Comparison of ENCODE assay signal across 20 mouse cellular contexts in the genomic region with DNA sequence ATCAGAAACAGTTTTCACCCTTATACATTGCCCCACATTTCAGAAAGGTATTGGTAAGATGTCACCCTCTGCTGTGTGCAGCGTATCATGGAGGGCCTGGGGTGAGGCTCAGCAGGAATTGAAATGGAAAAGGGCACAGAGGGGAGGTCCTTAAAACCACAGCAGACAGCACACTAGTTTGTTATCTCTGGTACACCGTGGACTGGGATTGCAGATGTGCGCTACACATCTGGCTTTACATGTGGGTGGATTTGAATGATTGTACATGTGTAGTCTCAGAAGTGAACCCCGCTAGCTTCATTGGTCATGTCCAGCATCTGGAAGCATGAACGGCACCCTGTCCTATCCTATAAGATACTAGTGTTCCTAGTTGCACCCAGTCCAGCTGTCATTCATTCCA. TPM values are rescaled to one million over a fixed set of nuclear protein-coding genes. Genes with fewer than 3 reads are reported as not detected.
DNase-seq lines count a peak whose midpoint lies in the region; ATAC-seq and TF ChIP-seq lines count a peak whose summit lies in the region.
"Had no signal": no experiment of that assay in that cellular context is flagged by ENCODE, and none has a peak within 500 bp of the region (broad histone marks: within the 10 kb centered on the region; RNA-seq: fewer than 3 reads in every experiment).

No protein-coding gene starts in this region.

- H3K27ac ChIP-seq in heart, embryonic 12.5 days (ENCODE audit: poor library complexity, severe bottlenecking), result no peak overlapping the region
- peak overlapping the region; percentile 91 for H3K27ac ChIP-seq in liver, embryonic 13.5 days
- H3K27ac ChIP-seq in liver, postnatal 0 days (ENCODE audit: low read depth), result no peak overlapping the region
- H3K27ac ChIP-seq: forebrain, embryonic 13.5 days; hindbrain, embryonic 13.5 days; hindbrain, postnatal 0 days had no signal

- no peak for DNase-seq in heart, postnatal 10 days
- DNase-seq in G1E (ENCODE audit: low spot score), result peak; percentile 49
- DNase-seq in liver, embryonic 13.5 days, result peak; percentile 35
- no peak for DNase-seq in liver, postnatal 0 days
- no peak for DNase-seq in cerebellum, postnatal 14 days
- no peak for DNase-seq in lung, postnatal 4 days
- DNase-seq in ovary, adult 18-20 months (ENCODE audit: low spot score), result no peak
- DNase-seq: adrenal gland, adult 2 months; adrenal gland, postnatal 25 days; cerebellum, adult 18-20 months; cerebellum, adult 9-11 months; gastrocnemius, adult 2 months; gastrocnemius, postnatal 25 days; heart, postnatal 4 days had no signal

- intact Hi-C loops in heart, postnatal 10 days (cut with DNase I), result no loop called here

- TF ChIP-seq EP300 in liver, postnatal 0 days (IDR thresholded peaks at IDR 0.05; ENCODE audit: low read depth), result no peak; the same call in 1 of the 2 replicates

- H3K4me2 ChIP-seq in heart, embryonic 12.5 days, result no peak overlapping the region
- 0 out of 2 replicates have a peak overlapping the region, but pooled peaks have one; percentile 52 for H3K4me2 ChIP-seq in liver, embryonic 13.5 days
- no peak overlapping the region for H3K4me2 ChIP-seq in liver, postnatal 0 days (ENCODE audit: low read depth, low read length)
- H3K4me2 ChIP-seq: forebrain, embryonic 13.5 days; hindbrain, embryonic 13.5 days had no signal

- 74% methylated on average over 5 of the region's 5 CpGs for WGBS in heart, embryonic 12.5 days
- 52% methylated on average over 5 of the region's 5 CpGs for WGBS in liver, embryonic 13.5 days (ENCODE audit: insufficient replicate concordance)
- WGBS in liver, postnatal 0 days (ENCODE audit: insufficient replicate concordance), result 60% methylated on average over 5 of the region's 5 CpGs

- H3K27me3 ChIP-seq in heart, embryonic 12.5 days (replicated peaks), result no peaks in the 10 kb centered on the region
- no peaks in the 10 kb centered on the region for H3K27me3 ChIP-seq in G1E (ENCODE audit: insufficient read depth, low read length)
- H3K27me3 ChIP-seq in liver, embryonic 13.5 days, result no peaks in the 10 kb centered on the region
- no peaks in the 10 kb centered on the region for H3K27me3 ChIP-seq in liver, postnatal 0 days (ENCODE audit: insufficient read depth, low read length)
- H3K27me3 ChIP-seq: forebrain, embryonic 13.5 days; hindbrain, embryonic 13.5 days had no signal

- H3K9me3 ChIP-seq in heart, embryonic 12.5 days (replicated peaks), result no peaks in the 10 kb centered on the region
- peaks cover 3% of the 10 kb centered on the region for H3K9me3 ChIP-seq in G1E (replicated peaks)
- H3K9me3 ChIP-seq in liver, embryonic 13.5 days (replicated peaks), result no peaks in the 10 kb centered on the region
- H3K9me3 ChIP-seq in liver, postnatal 0 days (ENCODE audit: low read length), result no peaks in the 10 kb centered on the region
- H3K9me3 ChIP-seq: embryonic facial prominence, embryonic 10.5 days; forebrain, embryonic 13.5 days; heart, embryonic 10.5 days; hindbrain, embryonic 13.5 days had no signal

- no peak overlapping the region for H3K4me3 ChIP-seq in heart, embryonic 12.5 days
- H3K4me3 ChIP-seq in G1E (ENCODE audit: low read depth, low read length), result peak overlapping the region; percentile 2; the same call in 1 of the 2 replicates
- no peak overlapping the region for H3K4me3 ChIP-seq in liver, embryonic 13.5 days (replicated peaks)
- H3K4me3 ChIP-seq in liver, postnatal 0 days (ENCODE audit: low read depth, low read length), result no peak overlapping the region
- H3K4me3 ChIP-seq: embryonic facial prominence, embryonic 10.5 days; forebrain, embryonic 13.5 days; gastrocnemius, adult 2 months; heart, embryonic 10.5 days; hindbrain, embryonic 13.5 days had no signal

- TF ChIP-seq CTCF in G1E (IDR thresholded peaks at IDR 0.05; ENCODE audit: low read depth, low read length), result no peak
- no peak for TF ChIP-seq CTCF in liver, postnatal 0 days (IDR thresholded peaks at IDR 0.05; ENCODE audit: low read depth)

- peaks cover 43% of the 10 kb centered on the region for H3K4me1 ChIP-seq in heart, embryonic 12.5 days (replicated peaks)
- H3K4me1 ChIP-seq in G1E (ENCODE audit: insufficient read depth, low read depth, low read length), result peaks cover 81% of the 10 kb centered on the region
- peaks cover 72% of the 10 kb centered on the region for H3K4me1 ChIP-seq in liver, embryonic 13.5 days (replicated peaks)
- H3K4me1 ChIP-seq in liver, postnatal 0 days (ENCODE audit: insufficient read depth), result peaks cover 38% of the 10 kb centered on the region
- H3K4me1 ChIP-seq: forebrain, embryonic 13.5 days; hindbrain, embryonic 13.5 days had no signal

- peaks cover 57% of the 10 kb centered on the region for H3K36me3 ChIP-seq in heart, embryonic 12.5 days
- H3K36me3 ChIP-seq in G1E (replicated peaks), result peaks cover 79% of the 10 kb centered on the region
- H3K36me3 ChIP-seq in liver, embryonic 13.5 days, result peaks cover 82% of the 10 kb centered on the region
- H3K36me3 ChIP-seq in liver, postnatal 0 days (replicated peaks; ENCODE audit: insufficient read depth, low read length), result peaks cover 79% of the 10 kb centered on the region

- no peak overlapping the region for H3K9ac ChIP-seq in heart, embryonic 12.5 days
- H3K9ac ChIP-seq in liver, embryonic 13.5 days, result peak overlapping the region; percentile 59
- no peak overlapping the region for H3K9ac ChIP-seq in liver, postnatal 0 days (replicated peaks)
- H3K9ac ChIP-seq: forebrain, embryonic 13.5 days; hindbrain, embryonic 13.5 days had no signal

- 0 out of 2 replicates have a peak, but pooled peaks have one; percentile 40 for ATAC-seq in heart, embryonic 12.5 days (ENCODE audit: insufficient number of reproducible peaks, low FRiP score)
- ATAC-seq in G1E (ENCODE audit: extremely low read depth, insufficient number of reproducible peaks, low FRiP score, poor library complexity, severe bottlenecking), result peak; percentile 55
- ATAC-seq in liver, embryonic 13.5 days (ENCODE audit: low read depth), result peak; percentile 61
- ATAC-seq in liver, postnatal 0 days, result peak; percentile 19
- ATAC-seq: forebrain, embryonic 13.5 days; hindbrain, postnatal 0 days had no signal

RNA-seq across cellular contexts. Expression of a gene that starts 38.6 kb away (rescaled TPM):
- 68.1 and 68.8 TPM in 2 replicates for polyA plus RNA-seq in heart, embryonic 12.5 days (2016; fragmentation: Nextera tagmentation; extraction: Ambion mirVana)
- 10 to 100 TPM; 22.4 to 36.0 TPM for total RNA-seq in heart, postnatal 10 days (2021)
- total RNA-seq in G1E (2014; fragmentation: Nextera tagmentation), result 95.2 and 107 TPM in 2 replicates
- total RNA-seq in G1E (2017), result 46.8 and 51.0 TPM in 2 replicates
- polyA plus RNA-seq in G1E (2012), result 62.8 and 70.0 TPM in 2 replicates
- 179 and 192 TPM in 2 replicates for polyA plus RNA-seq in liver, embryonic 13.5 days (2015; fragmentation: Nextera tagmentation; extraction: Ambion mirVana)
- 175 and 212 TPM in 2 replicates for polyA plus RNA-seq in liver, postnatal 0 days (2015; fragmentation: Nextera tagmentation; extraction: Ambion mirVana)

Comparison
In these comparisons a context has a peak if more than half of its experiments do, and no peak if none do; other contexts are left out.
1. DNase-seq: peak in G1E (single experiment) and liver, embryonic 13.5 days (single experiment); none in heart, postnatal 10 days (0 of 2), liver, postnatal 0 days (single experiment), cerebellum, postnatal 14 days (0 of 2), lung, postnatal 4 days (0 of 2) and ovary, adult 18-20 months (single experiment).
2. Peak in every context shown above with its lines, with median percentiles within 50 percentile points of each other: ATAC-seq.